Mouse (Mus musculus): ENCODE measurements at regions not wholly inside any gene's neighbourhood (a gene's known extent, or its start where the extent isn't known, plus 50 kb on each side); places are given as distances from the start of the nearest gene placed in this dataset.

DNA sequence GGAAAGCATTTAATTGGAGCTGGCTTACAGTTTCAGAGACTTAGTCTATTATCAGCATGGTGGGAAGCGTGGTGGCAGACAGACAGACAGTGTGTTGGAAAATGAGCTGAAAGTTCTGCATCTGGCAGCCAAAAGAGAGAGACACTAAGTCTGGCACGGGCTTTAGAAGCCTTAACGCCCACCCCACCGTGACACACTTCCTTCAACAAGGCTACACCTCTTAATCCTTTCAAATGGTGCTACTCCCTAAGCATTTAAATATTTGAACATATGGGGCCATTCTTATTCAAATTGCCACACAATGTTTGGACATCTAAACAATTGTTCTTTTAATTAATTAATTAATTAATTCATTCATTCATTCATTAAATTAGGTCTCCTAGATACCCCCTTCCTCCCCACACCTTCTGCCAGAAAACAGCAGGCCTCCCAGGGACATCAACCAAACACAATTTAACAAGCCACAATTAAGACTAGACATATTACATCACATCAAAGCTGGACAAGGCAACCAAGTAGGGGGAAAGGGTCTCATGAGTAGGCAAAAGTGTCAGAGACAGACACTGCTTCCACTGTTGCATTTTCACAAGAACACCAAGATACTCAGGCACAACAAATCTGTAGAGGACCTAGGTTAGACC, 135.4 kb upstream of the Ptbp2 start:
- no peaks in the 10 kb centered on the region for H3K9me3 ChIP-seq (ENCODE audit: low read depth, low read length)
- DNase-seq (no peak), ATAC-seq (ENCODE audit: insufficient read depth) (no peak)
- no peaks in the 10 kb centered on the region for H3K4me1 ChIP-seq (ENCODE audit: insufficient read depth)
- H3K27me3 ChIP-seq (ENCODE audit: insufficient read depth, low read length), result no peaks in the 10 kb centered on the region
- no peak overlapping the region for H3K4me2 ChIP-seq
- TF ChIP-seq CTCF (IDR thresholded peaks at IDR 0.05; ENCODE audit: low read depth), result no peak
- H3K36me3 ChIP-seq (ENCODE audit: insufficient read depth), result no peaks in the 10 kb centered on the region
- no peak overlapping the region for H3K9ac ChIP-seq
- WGBS, result 73% methylated on average over 4 of the region's 4 CpGs
- no peak overlapping the region for H3K27ac ChIP-seq (ENCODE audit: low read depth)
- no peak overlapping the region for H3K4me3 ChIP-seq (ENCODE audit: low read depth, low read length)

DNA sequence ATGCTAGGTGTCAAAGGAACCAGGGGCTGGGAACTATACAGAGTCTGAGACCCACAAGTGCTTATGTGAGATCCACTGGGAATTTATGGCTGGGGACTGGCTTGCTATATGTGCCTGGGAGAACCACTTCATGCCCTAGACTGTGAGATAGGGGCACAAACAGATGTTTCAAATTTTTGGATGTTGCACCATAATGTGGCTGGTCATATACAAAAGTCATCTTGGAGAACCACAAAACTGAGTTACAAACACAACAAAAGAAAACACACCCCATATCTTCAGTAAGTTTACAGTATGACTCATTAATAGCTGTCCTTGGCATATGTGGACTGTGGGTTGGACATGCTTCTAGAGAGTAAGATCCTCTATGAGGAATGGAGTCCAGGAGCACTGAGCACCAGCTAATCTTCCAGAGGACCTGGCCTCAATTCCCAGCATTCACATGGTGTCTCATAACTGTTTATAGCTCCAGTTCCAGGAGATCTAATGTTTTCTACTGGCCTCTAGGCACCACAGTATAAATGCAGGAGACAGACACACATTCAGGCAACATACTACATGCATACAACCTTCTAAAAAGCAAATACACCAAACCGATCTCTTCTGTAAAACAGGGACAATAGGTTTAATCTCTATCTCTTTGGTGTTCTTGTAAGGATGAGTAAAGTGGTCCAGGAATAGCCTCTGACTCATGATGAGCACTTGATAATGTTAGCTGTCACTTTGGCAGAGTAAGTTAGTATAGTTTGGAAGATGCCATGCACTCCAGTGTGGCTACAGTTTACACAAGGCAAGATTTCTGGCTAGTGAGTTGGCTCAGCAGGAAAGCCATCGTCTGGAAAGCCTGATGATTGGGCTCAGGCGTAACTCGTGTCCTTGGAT, 132.0 kb upstream of the Ptbp2 start:
- ATAC-seq (ENCODE audit: insufficient read depth) (no peak), DNase-seq (no peak)
- Histone ChIP-seq H3K27ac (ENCODE audit: low read depth) (no peak overlapping the region), H3K36me3 (ENCODE audit: insufficient read depth) (no peaks in the 10 kb centered on the region), H3K4me1 (ENCODE audit: insufficient read depth) (no peaks in the 10 kb centered on the region), H3K9ac (no peak overlapping the region), H3K4me3 (ENCODE audit: low read depth, low read length) (no peak overlapping the region), H3K4me2 (no peak overlapping the region), H3K9me3 (ENCODE audit: low read depth, low read length) (no peaks in the 10 kb centered on the region), H3K27me3 (ENCODE audit: insufficient read depth, low read length) (no peaks in the 10 kb centered on the region)
- no peak for TF ChIP-seq CTCF (IDR thresholded peaks at IDR 0.05; ENCODE audit: low read depth)
- WGBS, result 67% methylated on average over 4 of the region's 4 CpGs

DNA sequence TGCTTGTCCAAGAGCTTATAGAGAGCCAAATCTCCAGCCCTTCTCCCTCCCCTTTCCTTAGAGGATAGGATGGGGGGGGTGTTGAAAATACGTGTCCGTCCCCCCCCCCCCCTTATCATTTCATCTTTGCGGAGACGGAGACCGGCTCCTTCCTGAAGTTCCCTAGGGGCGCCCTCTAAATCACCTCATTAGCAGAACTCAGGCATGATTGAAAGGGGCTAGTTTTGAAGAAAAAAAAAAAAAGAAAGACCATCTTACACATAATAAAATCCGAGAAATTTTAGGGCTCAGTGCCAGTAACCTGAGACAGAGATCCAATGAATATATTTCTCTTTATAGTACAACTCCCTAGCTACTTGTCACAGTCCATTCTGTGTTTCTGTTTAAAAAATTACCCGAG, 127.3 kb upstream of the Ptbp2 start:
- no peak overlapping the region for H3K9ac ChIP-seq
- DNase-seq (peak; percentile 82), ATAC-seq (ENCODE audit: insufficient read depth) (peak; percentile 75)
- 25% methylated on average over 8 of the region's 8 CpGs for WGBS
- H3K4me3 ChIP-seq (ENCODE audit: low read depth, low read length), result no peak overlapping the region
- no peak for TF ChIP-seq CTCF (IDR thresholded peaks at IDR 0.05; ENCODE audit: low read depth)
- no peaks in the 10 kb centered on the region for H3K27me3 ChIP-seq (ENCODE audit: insufficient read depth, low read length)
- H3K4me2 ChIP-seq, result 0 out of 2 replicates have a peak overlapping the region, but pooled peaks have one; percentile 2
- H3K36me3 ChIP-seq (ENCODE audit: insufficient read depth), result no peaks in the 10 kb centered on the region
- no peaks in the 10 kb centered on the region for H3K9me3 ChIP-seq (ENCODE audit: low read depth, low read length)
- no peaks in the 10 kb centered on the region for H3K4me1 ChIP-seq (ENCODE audit: insufficient read depth)
- H3K27ac ChIP-seq (ENCODE audit: low read depth), result no peak overlapping the region

DNA sequence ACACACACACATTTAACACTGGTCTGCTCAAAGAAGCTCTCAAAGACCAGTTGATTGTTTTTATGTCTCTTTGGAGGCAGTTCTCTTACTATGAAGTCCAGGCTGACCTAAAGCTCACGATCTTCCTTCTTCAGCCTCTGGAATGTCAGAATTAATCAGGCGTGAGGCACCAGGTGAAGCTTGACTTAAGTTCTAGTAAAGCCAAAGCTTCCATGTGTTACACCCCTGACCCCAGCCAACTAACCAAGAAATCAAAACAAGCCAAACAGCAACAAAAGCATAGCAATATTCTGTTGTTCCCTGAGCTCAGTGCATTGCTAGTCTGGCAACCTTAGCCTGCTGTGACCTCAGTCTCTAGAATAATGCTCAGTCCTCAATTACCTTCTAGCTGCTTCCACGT, 120.0 kb upstream of the Ptbp2 start:
- no peak for TF ChIP-seq CTCF (IDR thresholded peaks at IDR 0.05; ENCODE audit: low read depth)
- ATAC-seq (ENCODE audit: insufficient read depth) (no peak), DNase-seq (no peak)
- H3K27me3 ChIP-seq (ENCODE audit: insufficient read depth, low read length), result no peaks in the 10 kb centered on the region
- WGBS, result 68% methylated on average over 3 of the region's 3 CpGs
- no peaks in the 10 kb centered on the region for H3K4me1 ChIP-seq (ENCODE audit: insufficient read depth)
- H3K36me3 ChIP-seq (ENCODE audit: insufficient read depth), result no peaks in the 10 kb centered on the region
- H3K4me3 ChIP-seq (ENCODE audit: low read depth, low read length), result no peak overlapping the region
- H3K9ac ChIP-seq, result no peak overlapping the region
- no peak overlapping the region for H3K27ac ChIP-seq (ENCODE audit: low read depth)
- H3K4me2 ChIP-seq, result no peak overlapping the region
- no peaks in the 10 kb centered on the region for H3K9me3 ChIP-seq (ENCODE audit: low read depth, low read length)

DNA sequence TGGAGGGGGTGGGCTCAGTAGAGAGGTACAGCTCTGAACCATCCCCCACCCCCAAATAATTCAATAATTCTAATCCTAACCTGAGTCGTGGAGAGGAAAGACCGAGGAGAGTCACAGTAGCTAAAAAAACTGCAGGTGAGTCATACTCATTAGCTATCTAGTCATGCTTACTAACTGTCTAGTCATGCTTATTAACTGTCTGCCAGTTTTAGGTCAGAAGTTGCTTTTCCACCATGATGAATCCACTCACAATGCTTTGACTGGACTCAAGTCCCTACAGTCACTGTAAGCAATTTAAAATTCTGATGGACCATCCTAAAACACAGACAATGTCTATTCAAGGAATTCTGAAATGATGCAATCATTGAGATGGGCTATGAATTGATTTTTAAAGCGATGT, 110.9 kb upstream of the Ptbp2 start:
- DNase-seq (no peak), ATAC-seq (ENCODE audit: insufficient read depth) (no peak)
- Histone ChIP-seq H3K4me1 (ENCODE audit: insufficient read depth) (peaks cover 10% of the 10 kb centered on the region; the same call in 1 of the 2 replicates), H3K36me3 (ENCODE audit: insufficient read depth) (no peaks in the 10 kb centered on the region), H3K9ac (no peak overlapping the region), H3K4me3 (ENCODE audit: low read depth, low read length) (no peak overlapping the region), H3K9me3 (ENCODE audit: low read depth, low read length) (no peaks in the 10 kb centered on the region), H3K27ac (ENCODE audit: low read depth) (no peak overlapping the region), H3K4me2 (no peak overlapping the region), H3K27me3 (ENCODE audit: insufficient read depth, low read length) (no peaks in the 10 kb centered on the region)
- 89% methylated on average over 3 of the region's 3 CpGs for WGBS
- TF ChIP-seq CTCF (IDR thresholded peaks at IDR 0.05; ENCODE audit: low read depth), result no peak

DNA sequence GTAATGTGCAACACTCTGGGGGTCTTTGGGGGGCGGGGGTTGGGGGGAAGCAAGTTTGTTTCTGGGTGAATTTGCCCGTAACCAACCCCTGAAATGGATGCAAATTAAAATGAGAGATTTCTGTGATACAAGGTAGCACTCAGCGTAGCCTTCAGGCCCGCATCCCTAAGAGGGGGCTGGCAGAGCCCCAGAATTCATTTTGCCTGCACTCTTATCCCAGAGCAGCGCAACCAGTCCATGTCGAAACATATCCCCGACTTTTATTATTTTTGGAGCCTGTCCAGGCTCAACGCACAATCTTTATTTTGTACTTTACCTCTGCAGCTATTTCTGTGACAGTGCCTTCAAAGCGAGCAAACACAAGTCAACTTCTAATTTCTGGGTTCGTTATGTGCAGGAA, 109.8 kb upstream of the Ptbp2 start:
- peak; percentile 52; the same call in 1 of the 2 replicates for ATAC-seq (ENCODE audit: insufficient read depth)
- peak overlapping the region; percentile 59 for H3K4me2 ChIP-seq
- H3K4me3 ChIP-seq (ENCODE audit: low read depth, low read length), result peak overlapping the region; percentile 14; the same call in 1 of the 2 replicates
- H3K9me3 ChIP-seq (ENCODE audit: low read depth, low read length), result no peaks in the 10 kb centered on the region
- 27% methylated on average over 10 of the region's 10 CpGs for WGBS
- H3K9ac ChIP-seq, result no peak overlapping the region
- H3K4me1 ChIP-seq (ENCODE audit: insufficient read depth), result peaks cover 10% of the 10 kb centered on the region; the same call in 1 of the 2 replicates
- DNase-seq, result peak; percentile 70
- H3K36me3 ChIP-seq (ENCODE audit: insufficient read depth), result no peaks in the 10 kb centered on the region
- TF ChIP-seq CTCF (IDR thresholded peaks at IDR 0.05; ENCODE audit: low read depth), result no peak
- H3K27me3 ChIP-seq (ENCODE audit: insufficient read depth, low read length), result no peaks in the 10 kb centered on the region
- no peak overlapping the region for H3K27ac ChIP-seq (ENCODE audit: low read depth)

Data from lung, embryonic 14.5 days (tissue).